Mouse (Mus musculus) midbrain, postnatal 0 days (tissue): Measurements from ENCODE around the gene Rffl. TPM values are rescaled to one million over a fixed set of nuclear protein-coding genes. Genes with fewer than 3 reads are reported as not detected.

Source experiments
- ATAC-seq: fragments of 200-750 bp; cut with Nextera tagmentation; 2 replicates; pipeline ENCODE4 v1.8.0; 2017; ENCODE audit warnings: moderate number of reproducible peaks, mild to moderate bottlenecking, moderate TSS enrichment, moderate library complexity; ENCODE audit not compliant: low FRiP score
- DNase-seq: peaks from one replicate; pipeline ENCODE4 v3.0.0-alpha.2; 2015; ENCODE audit warnings: low spot score
- H3K27ac ChIP-seq: fragments of 300-500 bp; sonication (generic); 2 replicates; pipeline ENCODE4 v1.5.1; 2014; ENCODE audit warnings: low read depth, mild to moderate bottlenecking, low read length, mixed read lengths
- H3K27me3 ChIP-seq: fragments of 300-500 bp; sonication (generic); 2 replicates; pipeline ENCODE4 v1.6.1; 2014; ENCODE audit warnings: low read length, control low read depth, mixed read lengths; ENCODE audit not compliant: insufficient read depth
- H3K36me3 ChIP-seq: fragments of 300-500 bp; sonication (generic); 2 replicates; pipeline ENCODE4 v1.6.1; 2014; ENCODE audit warnings: low read length, control low read depth, mixed read lengths; ENCODE audit not compliant: insufficient read depth
- H3K4me1 ChIP-seq: fragments of 300-500 bp; sonication (generic); 2 replicates; pipeline ENCODE4 v1.6.1; 2014; ENCODE audit warnings: mild to moderate bottlenecking, control low read depth, antibody characterized with exemption, low read length, mixed read lengths; ENCODE audit not compliant: insufficient read depth
- H3K4me2 ChIP-seq: fragments of 300-500 bp; sonication (generic); 2 replicates; pipeline ENCODE4 v1.6.1; 2014; ENCODE audit warnings: low read depth, mild to moderate bottlenecking, low read length, mixed read lengths; ENCODE audit not compliant: poor library complexity, severe bottlenecking
- H3K4me3 ChIP-seq: fragments of 300-500 bp; sonication (generic); 2 replicates; pipeline ENCODE4 v1.5.1; 2014; ENCODE audit warnings: low read depth, mild to moderate bottlenecking, low read length, moderate library complexity
- H3K9ac ChIP-seq: fragments of 300-500 bp; sonication (generic); replicated peaks from 2 replicates; pipeline ENCODE4 v1.6.1; 2014; ENCODE audit warnings: mild to moderate bottlenecking, low read length, moderate library complexity, mixed read lengths; ENCODE audit not compliant: poor library complexity, severe bottlenecking
- H3K9me3 ChIP-seq: fragments of 300-500 bp; sonication (generic); 2 replicates; pipeline ENCODE4 v1.6.1; 2016; ENCODE audit warnings: low read length, control low read depth
- CTCF ChIP-seq: IDR thresholded peaks from 2 replicates; pipeline ENCODE4 v1.5.1; 2016; ENCODE audit warnings: antibody characterized with exemption, mild to moderate bottlenecking
- WGBS: fragments of 180-500 bp; shearing (Covaris S2); extraction: QIAGEN DNeasy Blood & Tissue Kit; methylation state at CpG from one replicate; pipeline ENCODE4 v1.1.7; 2014; 5-methylcytosine and 5-hydroxymethylcytosine counted together
- polyA plus RNA-seq: library from polyadenylated mRNA; unstranded; fragments of >200 nt; fragmentation: Nextera tagmentation; extraction: Ambion mirVana; gene quantifications from 2 replicates; pipeline ENCODE4 v1.2.1, GENCODE M21; 2015
- total RNA-seq: library from RNA; depleted of rRNA; stranded (reverse); fragments of >200 nt; gene quantifications from 2 replicates; pipeline ENCODE4 v1.2.3, GENCODE M21; 2014

The Rffl gene
- total and polyA plus RNA-seq, 2 experiments from 2014 or later = 2.0 TPM

GRCm38 (mm10) chr11:82854111-82854510 lies 16.9 kb downstream of the Rffl start:
- Histone ChIP-seq H3K36me3 (no peaks in the 10 kb centered on the region), H3K4me3 (no peak overlapping the region), H3K27me3 (no peaks in the 10 kb centered on the region), H3K9ac (no peak overlapping the region), H3K4me2 (no peak overlapping the region), H3K4me1 (no peaks in the 10 kb centered on the region), H3K9me3 (no peaks in the 10 kb centered on the region), H3K27ac (no peak overlapping the region)
- 89% methylated on average over 6 of the region's 6 CpGs for WGBS
- TF ChIP-seq CTCF = no peak
- no peak for DNase-seq
- no peak for ATAC-seq

- H3K27ac ChIP-seq = no peak overlapping the region
- H3K27me3 ChIP-seq = no peaks in the 10 kb centered on the region
- H3K4me3 ChIP-seq = no peak overlapping the region
- no peak overlapping the region for H3K4me2 ChIP-seq
- no peak for ATAC-seq
- no peak for TF ChIP-seq CTCF
- 91% methylated on average over 7 of the region's 7 CpGs for WGBS
- H3K9ac ChIP-seq = no peak overlapping the region
- H3K9me3 ChIP-seq = no peaks in the 10 kb centered on the region
- no peaks in the 10 kb centered on the region for H3K36me3 ChIP-seq
- H3K4me1 ChIP-seq = no peaks in the 10 kb centered on the region
- DNase-seq = no peak
These were observed 18.1 kb downstream of the Rffl start for GRCm38 (mm10) chr11:82852958-82853357.

- no peaks in the 10 kb centered on the region for H3K9me3 ChIP-seq
- ATAC-seq = no peak
- no peak for TF ChIP-seq CTCF
- H3K9ac ChIP-seq = no peak overlapping the region
- H3K27ac ChIP-seq = no peak overlapping the region
- no peaks in the 10 kb centered on the region for H3K4me1 ChIP-seq
- no peak for DNase-seq
- H3K4me2 ChIP-seq = no peak overlapping the region
- no peak overlapping the region for H3K4me3 ChIP-seq
- H3K27me3 ChIP-seq = no peaks in the 10 kb centered on the region
- no peaks in the 10 kb centered on the region for H3K36me3 ChIP-seq
- 84% methylated on average over 10 of the region's 10 CpGs for WGBS
These were observed 18.5 kb downstream of the Rffl start for GRCm38 (mm10) chr11:82852540-82852939.

- no peak for DNase-seq
- H3K27ac ChIP-seq = no peak overlapping the region
- no peak overlapping the region for H3K4me2 ChIP-seq
- H3K36me3 ChIP-seq = no peaks in the 10 kb centered on the region
- H3K4me1 ChIP-seq = no peaks in the 10 kb centered on the region
- no peak overlapping the region for H3K9ac ChIP-seq
- no peaks in the 10 kb centered on the region for H3K9me3 ChIP-seq
- TF ChIP-seq CTCF = no peak
- 84% methylated on average over 11 of the region's 11 CpGs for WGBS
- H3K27me3 ChIP-seq = no peaks in the 10 kb centered on the region
- H3K4me3 ChIP-seq = no peak overlapping the region
- ATAC-seq = no peak
These were observed 18.9 kb downstream of the Rffl start for GRCm38 (mm10) chr11:82852115-82852514.

GRCm38 (mm10) chr11:82850259-82850658 lies 20.8 kb downstream of the Rffl start:
- no peak for TF ChIP-seq CTCF
- no peaks in the 10 kb centered on the region for H3K36me3 ChIP-seq
- no peak for DNase-seq
- no peak for ATAC-seq
- WGBS = 57% methylated on average over 5 of the region's 5 CpGs
- H3K4me1 ChIP-seq = 0 out of 2 replicates have a peak, but pooled peaks cover 5% of the 10 kb centered on the region
- peak overlapping the region; percentile 14; the same call in 1 of the 2 replicates for H3K27ac ChIP-seq
- no peak overlapping the region for H3K4me3 ChIP-seq
- no peaks in the 10 kb centered on the region for H3K27me3 ChIP-seq
- no peaks in the 10 kb centered on the region for H3K9me3 ChIP-seq
- H3K9ac ChIP-seq = no peak overlapping the region
- no peak overlapping the region for H3K4me2 ChIP-seq

- no peak overlapping the region for H3K4me2 ChIP-seq
- no peak overlapping the region for H3K27ac ChIP-seq
- no peak overlapping the region for H3K9ac ChIP-seq
- WGBS = 31% methylated on average over 6 of the region's 6 CpGs
- TF ChIP-seq CTCF = no peak
- H3K9me3 ChIP-seq = no peaks in the 10 kb centered on the region
- no peak overlapping the region for H3K4me3 ChIP-seq
- DNase-seq (no peak), ATAC-seq (no peak)
- 0 out of 2 replicates have a peak, but pooled peaks cover 5% of the 10 kb centered on the region for H3K4me1 ChIP-seq
- no peaks in the 10 kb centered on the region for H3K27me3 ChIP-seq
- H3K36me3 ChIP-seq = no peaks in the 10 kb centered on the region
These were observed 23.4 kb downstream of the Rffl start for GRCm38 (mm10) chr11:82847571-82848000.
